Mouse (Mus musculus): Measurements from ENCODE around the gene Wdr93. TPM values are rescaled to one million over a fixed set of nuclear protein-coding genes. Genes with fewer than 3 reads are reported as not detected.
A peak's percentile ranks its signal among the peaks of the same experiment; 100 is the strongest.

Wdr93 gene
- total RNA-seq (2014; rRNA removed) (0.74 and 0.81 TPM in 2 replicates), polyA plus RNA-seq (2012; rRNA removed) (0.10 and 0.21 TPM in 2 replicates)

DNA sequence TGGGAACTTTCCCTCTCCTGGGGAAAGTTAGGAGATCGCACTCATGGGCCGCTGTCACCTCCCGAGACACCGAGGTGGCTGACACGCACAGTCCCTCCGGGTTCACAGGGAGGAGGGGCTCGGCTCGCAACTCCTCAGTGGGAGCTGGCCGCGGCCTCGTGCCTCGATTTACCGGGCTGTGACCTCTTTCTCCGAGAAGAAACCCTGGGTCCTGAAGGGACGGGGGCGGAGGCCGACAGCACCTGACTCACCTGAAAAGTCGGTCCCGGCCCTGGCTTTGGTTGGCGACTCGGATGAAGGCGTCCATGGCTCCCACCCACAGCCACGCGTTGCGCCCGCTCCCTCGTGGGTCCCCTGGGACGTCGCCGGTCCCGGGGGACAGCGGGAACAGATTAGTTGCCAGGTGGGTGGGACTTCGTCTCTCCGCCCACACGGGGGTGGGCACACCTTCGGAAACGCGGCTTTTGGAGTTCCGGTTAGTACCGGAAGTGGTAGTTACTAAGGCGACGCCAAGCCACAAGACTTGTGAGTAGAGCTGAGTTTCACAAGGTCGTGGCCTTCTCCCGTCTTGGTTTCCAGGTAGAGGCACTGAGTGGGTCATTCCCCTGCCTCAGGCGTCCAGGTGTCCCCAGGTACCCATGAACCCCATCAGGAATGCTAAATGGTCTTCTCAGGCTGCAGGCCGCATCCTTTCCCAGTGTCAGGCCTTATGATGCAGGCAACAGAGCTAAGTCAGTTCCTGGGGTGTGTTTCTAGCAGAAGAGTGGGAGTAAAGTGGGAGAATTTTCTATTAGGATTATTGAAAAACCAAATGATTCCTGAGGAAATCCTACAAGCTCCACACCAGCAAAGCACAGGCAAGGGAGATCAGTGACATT is at the start of gene Wdr93, which contains the start of gene Pex11a:
Wdr93 (plus strand) TSS at position 505 of the 878 bp plus-strand sequence.
Pex11a (minus strand) TSS at position 473 of the 878 bp plus-strand sequence.
- Histone ChIP-seq H3K79me2 (ENCODE audit: control insufficient read depth, insufficient read depth, low read length) (no peaks in the 10 kb centered on the region), H3K36me3 (ENCODE audit: control insufficient read depth, insufficient read depth, low read length) (peaks cover 14% of the 10 kb centered on the region; the same call in 1 of the 2 replicates), H3K4me3 (ENCODE audit: insufficient read depth, low read depth, low read length) (peak within 1 kb of the TSS; percentile 94), H3K9ac (ENCODE audit: low read depth, low read length) (peak within 1 kb of the TSS; percentile 93), H3K4me1 (ENCODE audit: control insufficient read depth, insufficient read depth, low read length) (no peaks in the 10 kb centered on the region), H3K27me3 (ENCODE audit: control insufficient read depth, insufficient read depth, low read length) (no peaks in the 10 kb centered on the region), H3K27ac (replicated peaks; ENCODE audit: insufficient read depth, low read depth, low read length) (peak within 1 kb of the TSS; percentile 88)
- 3% methylated on average over 46 of the region's 46 CpGs for WGBS
- DNase-seq (ENCODE audit: extremely low read depth, low read depth, low spot score): peak; percentile 82
- peak; percentile 81 for TF ChIP-seq POLR2A (IDR thresholded peaks at IDR 0.05; ENCODE audit: extremely low read depth, insufficient read depth, low read length)
- TF ChIP-seq CTCF (IDR thresholded peaks at IDR 0.05; ENCODE audit: low read depth, low read length): no peak

- Histone ChIP-seq H3K27ac (replicated peaks; ENCODE audit: insufficient read depth, low read depth, low read length) (no peak overlapping the region), H3K79me2 (ENCODE audit: control insufficient read depth, insufficient read depth, low read length) (no peaks in the 10 kb centered on the region), H3K36me3 (ENCODE audit: control insufficient read depth, insufficient read depth, low read length) (no peaks in the 10 kb centered on the region), H3K4me3 (ENCODE audit: insufficient read depth, low read depth, low read length) (no peak overlapping the region), H3K4me1 (ENCODE audit: control insufficient read depth, insufficient read depth, low read length) (no peaks in the 10 kb centered on the region), H3K9ac (ENCODE audit: low read depth, low read length) (no peak overlapping the region), H3K27me3 (ENCODE audit: control insufficient read depth, insufficient read depth, low read length) (no peaks in the 10 kb centered on the region)
- peak; percentile 12 for DNase-seq (ENCODE audit: extremely low read depth, low read depth, low spot score)
- 90% methylated on average over 8 of the region's 8 CpGs for WGBS
- TF ChIP-seq CTCF (IDR thresholded peaks at IDR 0.05; ENCODE audit: low read depth, low read length) (no peak), POLR2A (IDR thresholded peaks at IDR 0.05; ENCODE audit: extremely low read depth, insufficient read depth, low read length) (no peak)
These were observed 46.5 kb upstream of the Wdr93 start for GRCm38 (mm10) chr7:79696495-79696894.

DNA sequence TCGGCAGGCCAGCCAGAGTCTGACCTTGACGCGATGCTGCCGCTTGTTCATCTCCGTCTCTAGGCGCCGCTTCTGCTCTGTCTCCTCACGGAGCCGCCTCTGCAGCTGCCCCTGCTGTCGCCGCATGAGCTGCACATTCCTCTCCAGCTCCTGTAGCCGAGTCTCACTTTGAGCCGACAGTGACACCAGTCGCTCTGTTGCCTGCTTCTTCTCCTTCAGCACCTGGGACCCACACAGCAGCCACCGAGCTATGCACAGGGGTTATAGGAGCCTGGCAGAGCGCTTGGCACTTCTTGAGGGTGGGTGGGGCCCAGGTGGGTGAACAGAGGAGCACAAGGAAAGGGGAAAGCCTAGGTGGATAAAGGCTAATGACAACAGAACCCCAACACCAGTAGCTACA is 40.2 kb upstream of the Wdr93 start:
- DNase-seq (ENCODE audit: extremely low read depth, low read depth, low spot score): no peak
- no peak for TF ChIP-seq POLR2A (IDR thresholded peaks at IDR 0.05; ENCODE audit: extremely low read depth, insufficient read depth, low read length)
- Histone ChIP-seq H3K27ac (replicated peaks; ENCODE audit: insufficient read depth, low read depth, low read length) (no peak overlapping the region), H3K4me1 (ENCODE audit: control insufficient read depth, insufficient read depth, low read length) (no peaks in the 10 kb centered on the region), H3K4me3 (ENCODE audit: insufficient read depth, low read depth, low read length) (no peak overlapping the region), H3K9ac (ENCODE audit: low read depth, low read length) (no peak overlapping the region), H3K79me2 (ENCODE audit: control insufficient read depth, insufficient read depth, low read length) (no peaks in the 10 kb centered on the region), H3K36me3 (ENCODE audit: control insufficient read depth, insufficient read depth, low read length) (no peaks in the 10 kb centered on the region), H3K27me3 (ENCODE audit: control insufficient read depth, insufficient read depth, low read length) (no peaks in the 10 kb centered on the region)
- 86% methylated on average over 16 of the region's 16 CpGs for WGBS

DNA sequence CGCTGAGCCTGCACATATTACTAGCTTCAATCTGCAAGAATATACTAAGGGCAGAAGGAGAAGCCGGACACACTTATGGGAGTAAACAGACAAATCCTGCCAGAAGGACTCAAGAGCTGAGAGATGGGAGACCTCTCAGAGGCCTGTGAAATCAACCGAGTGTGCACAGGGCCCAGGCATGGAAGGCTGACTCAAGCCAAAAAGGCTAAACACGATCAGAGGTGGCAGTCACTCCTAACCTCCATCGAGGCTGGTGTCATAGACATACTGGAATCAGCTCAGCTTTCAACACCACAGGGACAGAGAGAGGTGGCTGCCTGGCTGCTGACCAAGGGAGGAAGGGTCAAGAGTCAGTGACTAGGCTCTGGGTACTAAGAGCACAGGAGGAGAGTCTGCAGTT is 37.8 kb upstream of the Wdr93 start:
- H3K9ac ChIP-seq (ENCODE audit: low read depth, low read length): no peak overlapping the region
- WGBS: 61% methylated on average over 5 of the region's 5 CpGs
- no peaks in the 10 kb centered on the region for H3K36me3 ChIP-seq (ENCODE audit: control insufficient read depth, insufficient read depth, low read length)
- no peak overlapping the region for H3K4me3 ChIP-seq (ENCODE audit: insufficient read depth, low read depth, low read length)
- no peak for DNase-seq (ENCODE audit: extremely low read depth, low read depth, low spot score)
- H3K4me1 ChIP-seq (ENCODE audit: control insufficient read depth, insufficient read depth, low read length): no peaks in the 10 kb centered on the region
- H3K79me2 ChIP-seq (ENCODE audit: control insufficient read depth, insufficient read depth, low read length): no peaks in the 10 kb centered on the region
- no peak overlapping the region for H3K27ac ChIP-seq (replicated peaks; ENCODE audit: insufficient read depth, low read depth, low read length)
- H3K27me3 ChIP-seq (ENCODE audit: control insufficient read depth, insufficient read depth, low read length): 0 out of 2 replicates have a peak, but pooled peaks cover 3% of the 10 kb centered on the region
- TF ChIP-seq CTCF (IDR thresholded peaks at IDR 0.05; ENCODE audit: low read depth, low read length) (no peak), POLR2A (IDR thresholded peaks at IDR 0.05; ENCODE audit: extremely low read depth, insufficient read depth, low read length) (no peak)

DNA sequence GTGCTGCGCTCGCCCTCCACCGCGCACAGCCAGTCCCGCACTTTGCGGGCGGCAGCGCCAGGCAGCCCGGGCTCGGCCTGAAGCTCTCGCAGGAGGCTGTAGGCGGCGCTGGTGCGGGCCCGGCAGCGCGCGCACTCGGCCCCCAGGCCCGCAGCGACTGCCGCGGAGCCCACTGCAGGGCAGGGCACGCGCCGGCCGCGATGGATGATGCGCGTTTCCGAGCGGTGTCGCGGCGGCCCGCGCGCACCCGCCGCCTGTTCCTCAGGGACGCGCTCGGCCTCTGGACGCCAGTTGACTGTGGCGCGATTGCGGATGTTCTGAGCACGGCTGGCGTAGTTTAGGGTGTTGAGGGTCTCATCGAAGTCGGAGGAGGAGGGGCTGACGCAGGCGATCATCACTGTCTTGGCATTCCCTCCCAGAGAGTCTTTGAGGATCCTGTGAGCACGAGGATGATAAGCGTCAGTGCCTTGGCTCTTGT is 32.8 kb upstream of the Wdr93 start:
- DNase-seq (ENCODE audit: extremely low read depth, low read depth, low spot score): no peak
- 9% methylated on average over 55 of the region's 55 CpGs for WGBS
- 0 out of 2 replicates have a peak, but pooled peaks cover 4% of the 10 kb centered on the region for H3K27me3 ChIP-seq (ENCODE audit: control insufficient read depth, insufficient read depth, low read length)

More for the DNA sequence above, 32.8 kb upstream of the Wdr93 start:
- Histone ChIP-seq H3K79me2 (ENCODE audit: control insufficient read depth, insufficient read depth, low read length) (no peaks in the 10 kb centered on the region), H3K9ac (ENCODE audit: low read depth, low read length) (no peak overlapping the region), H3K4me3 (ENCODE audit: insufficient read depth, low read depth, low read length) (peak overlapping the region; percentile 19; the same call in 1 of the 2 replicates), H3K4me1 (ENCODE audit: control insufficient read depth, insufficient read depth, low read length) (no peaks in the 10 kb centered on the region), H3K27ac (replicated peaks; ENCODE audit: insufficient read depth, low read depth, low read length) (no peak overlapping the region), H3K36me3 (ENCODE audit: control insufficient read depth, insufficient read depth, low read length) (no peaks in the 10 kb centered on the region)
- no peak for TF ChIP-seq CTCF (IDR thresholded peaks at IDR 0.05; ENCODE audit: low read depth, low read length)
- no peak for TF ChIP-seq POLR2A (IDR thresholded peaks at IDR 0.05; ENCODE audit: extremely low read depth, insufficient read depth, low read length)

All from liver, adult 2 months (tissue).